Mouse (Mus musculus) CH12.LX (cell line): ENCODE measurements at regions not wholly inside any gene's neighbourhood (a gene's known extent, or its start where the extent isn't known, plus 50 kb on each side); places are given as distances from the start of the nearest gene placed in this dataset.

Experiments used
- DNase-seq: peaks from one replicate; pipeline ENCODE4 v3.0.0-alpha.2; 2013; ENCODE audit errors: extremely low read depth
- H3K27ac ChIP-seq: 2 replicates; pipeline ENCODE4 v1.5.1; 2012; ENCODE audit warnings: low read depth, mild to moderate bottlenecking, control low read depth, moderate library complexity; ENCODE audit not compliant: insufficient read depth
- H3K27me3 ChIP-seq: replicated peaks from 2 replicates; pipeline ENCODE3; 2012; ENCODE audit warnings: inconsistent platforms
- H3K36me3 ChIP-seq, 2 experiments: replicated peaks in 1 of 2; 2 replicates each; pipeline versions ENCODE3 to v1.6.1; 2012; ENCODE audit warnings: inconsistent platforms in 1 of 2, low read length in 1 of 2, mild to moderate bottlenecking in 1 of 2, mixed read lengths in 1 of 2, moderate library complexity in 1 of 2; ENCODE audit not compliant: control insufficient read depth in 1 of 2, insufficient read depth in 1 of 2
- H3K4me1 ChIP-seq, 2 experiments: 2 replicates each; pipeline ENCODE4 v1.6.1; 2012; ENCODE audit warnings: inconsistent platforms in 1 of 2, moderate library complexity in 1 of 2; ENCODE audit not compliant: insufficient read depth in 2 of 2, control insufficient read depth in 1 of 2
- H3K4me2 ChIP-seq: 2 replicates; pipeline ENCODE4 v1.6.1; 2012; ENCODE audit warnings: low read depth, mild to moderate bottlenecking, control low read depth; ENCODE audit not compliant: poor library complexity, insufficient read depth, severe bottlenecking
- H3K4me3 ChIP-seq, 3 experiments: fragments of 150-350 bp in 1 of 3; sonication (generic) in 1 of 3; replicated peaks in 1 of 3; 2 replicates each; pipeline versions ENCODE3 to v1.5.1; 2011 to 2012; ENCODE audit warnings: low read depth in 2 of 3, low read length in 2 of 3, mild to moderate bottlenecking in 2 of 3, moderate library complexity in 2 of 3, control low read depth in 1 of 3, improper control_type of control experiment in 1 of 3, inconsistent platforms in 1 of 3, mixed read lengths in 1 of 3; ENCODE audit not compliant: poor library complexity in 1 of 3
- H3K79me2 ChIP-seq: replicated peaks from 2 replicates; pipeline ENCODE4 v1.6.1; 2012; ENCODE audit warnings: mild to moderate bottlenecking, moderate library complexity; ENCODE audit not compliant: control insufficient read depth, poor library complexity, insufficient read depth, severe bottlenecking; ENCODE audit errors: extremely low read depth
- H3K9ac ChIP-seq: 2 replicates; pipeline ENCODE4 v1.6.1; 2012; ENCODE audit warnings: low read depth, mild to moderate bottlenecking, control low read depth, moderate library complexity; ENCODE audit not compliant: insufficient read depth
- H3K9me3 ChIP-seq: replicated peaks from 2 replicates; pipeline ENCODE3; 2012; ENCODE audit warnings: low read length, inconsistent platforms, mixed read lengths
- CHD2 ChIP-seq: IDR thresholded peaks from 2 replicates; pipeline ENCODE4 v1.6.1; 2011; ENCODE audit warnings: low read length, improper control_type of control experiment
- CTCF ChIP-seq, 2 experiments: IDR thresholded peaks in 1 of 2; conservative IDR thresholded peaks in 1 of 2; 2 replicates each; pipeline ENCODE4 v1.5.1; 2011 to 2012; ENCODE audit warnings: low read depth in 2 of 2, low read length in 2 of 2, improper control_type of control experiment in 1 of 2, inconsistent platforms in 1 of 2, mild to moderate bottlenecking in 1 of 2, moderate library complexity in 1 of 2
- ELF1 ChIP-seq: IDR thresholded peaks from 2 replicates; pipeline ENCODE4 v1.6.1; 2014; ENCODE audit warnings: low read depth, mild to moderate bottlenecking, inconsistent platforms, low read length, improper control_type of control experiment
- ETS1 ChIP-seq: conservative IDR thresholded peaks from 2 replicates; pipeline ENCODE4 v1.6.1; 2012; ENCODE audit warnings: low read depth, mild to moderate bottlenecking, inconsistent platforms, low read length, improper control_type of control experiment, moderate library complexity
- MAFK ChIP-seq: IDR thresholded peaks from 2 replicates; pipeline ENCODE4 v1.6.1; 2011; ENCODE audit warnings: low read length, improper control_type of control experiment; ENCODE audit not compliant: insufficient replicate concordance
- MEF2A ChIP-seq: IDR thresholded peaks from 2 replicates; pipeline ENCODE4 v1.6.1; 2014; ENCODE audit warnings: low read depth, mild to moderate bottlenecking, inconsistent platforms, low read length, improper control_type of control experiment, borderline replicate concordance
- MXI1 ChIP-seq: IDR thresholded peaks from 2 replicates; pipeline ENCODE4 v1.6.1; 2011; ENCODE audit warnings: mild to moderate bottlenecking, low read depth, low read length, improper control_type of control experiment
- MYC ChIP-seq: IDR thresholded peaks from 2 replicates; pipeline ENCODE4 v1.6.1; 2011; ENCODE audit warnings: low read depth, mild to moderate bottlenecking, improper control_type of control experiment, low read length
- NELFE ChIP-seq: IDR thresholded peaks from 2 replicates; pipeline ENCODE4 v1.6.1; 2011; ENCODE audit warnings: low read depth, low read length, improper control_type of control experiment
- POLR2AphosphoS2 ChIP-seq: IDR thresholded peaks from 2 replicates; pipeline ENCODE4 v1.6.1; 2011; ENCODE audit warnings: low read depth, low read length, improper control_type of control experiment
- RAD21 ChIP-seq: IDR thresholded peaks from 2 replicates; pipeline ENCODE4 v1.6.1; 2011; ENCODE audit warnings: low read depth, mild to moderate bottlenecking, low read length, improper control_type of control experiment, moderate library complexity
- RCOR1 ChIP-seq: conservative IDR thresholded peaks from 2 replicates; pipeline ENCODE4 v1.6.1; 2012; ENCODE audit warnings: low read depth, mild to moderate bottlenecking, inconsistent platforms, low read length, improper control_type of control experiment
- SIN3A ChIP-seq: IDR thresholded peaks from 2 replicates; pipeline ENCODE4 v1.6.1; 2012; ENCODE audit warnings: low read length, improper control_type of control experiment, inconsistent platforms
- SMC3 ChIP-seq: IDR thresholded peaks from 2 replicates; pipeline ENCODE4 v1.6.1; 2011; ENCODE audit warnings: low read depth, low read length, improper control_type of control experiment
- USF1 ChIP-seq: IDR thresholded peaks from 2 replicates; pipeline ENCODE4 v1.6.1; 2014; ENCODE audit warnings: low read depth, mild to moderate bottlenecking, inconsistent platforms, low read length, improper control_type of control experiment
- ZMIZ1 ChIP-seq: IDR thresholded peaks from 2 replicates; pipeline ENCODE4 v1.6.1; 2012; ENCODE audit warnings: low read depth, mild to moderate bottlenecking, inconsistent platforms, low read length, improper control_type of control experiment
- dilution Hi-C: fragments of 300-500 bp; cut with MboI; formaldehyde crosslinking; loops from 2 replicates; pipeline ENCODE4 v1.14.3; 2020; ENCODE audit warnings: low sequenced_read_pairs; ENCODE audit not compliant: extremely low pct_unique_long_range_greater_than_20kb, extremely low pct_ligation_motif_present
- in situ Hi-C: fragments of 300-500 bp; cut with MboI; formaldehyde crosslinking; loops from 3 replicates; pipeline ENCODE4 v1.14.3; 2019; ENCODE audit warnings: low sequenced_read_pairs, low pct_ligation_motif_present, low pct_unique_long_range_greater_than_20kb, mixed read lengths

DNA sequence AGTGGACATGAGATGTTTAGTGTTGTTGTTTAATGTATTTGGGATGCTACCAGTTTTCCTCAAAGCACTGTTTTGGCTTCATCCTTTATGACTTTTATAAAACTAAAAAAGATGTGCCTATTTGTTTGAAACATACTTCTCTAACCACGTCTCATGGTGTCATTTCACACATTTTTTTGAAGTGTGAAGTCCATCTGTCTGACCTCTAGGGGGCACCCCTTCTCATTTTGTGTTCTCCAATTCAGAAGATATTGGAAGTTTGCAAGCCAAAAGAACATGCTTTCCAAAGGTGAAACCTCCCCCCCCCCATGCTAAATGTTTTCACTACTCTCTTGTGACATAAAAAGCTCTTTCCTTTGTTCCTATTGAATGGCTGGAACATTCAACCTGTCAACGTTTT is 66.2 kb upstream of the Igfbp3 start:
- Histone ChIP-seq H3K36me3 (no peaks in the 10 kb centered on the region), H3K79me2 (no peaks in the 10 kb centered on the region), H3K4me2 (no peak overlapping the region), H3K4me1 (no peaks in the 10 kb centered on the region), H3K4me3 (no peak overlapping the region), H3K27ac (no peak overlapping the region), H3K9ac (no peak overlapping the region), H3K9me3 (peaks cover 30% of the 10 kb centered on the region), H3K27me3 (peaks cover 4% of the 10 kb centered on the region)
- dilution Hi-C loops, result no loop called here
- TF ChIP-seq CTCF (conservative IDR thresholded peaks at IDR 0.05 in 1 of 2, IDR thresholded peaks at IDR 0.05 in 1 of 2; ENCODE audit: low read depth in 2 of 2, low read length in 2 of 2) (peak in 1 of 2 experiments; percentile 47; a peak in 2 of 4 replicates), POLR2AphosphoS2 (no peak), USF1 (no peak), MXI1 (no peak), ETS1 (no peak), CHD2 (no peak), RAD21 (peak; percentile 22), ZMIZ1 (no peak), SMC3 (no peak), SIN3A (no peak)
- DNase-seq, result peak; percentile 6
- in situ Hi-C loops, result no loop called here

DNA sequence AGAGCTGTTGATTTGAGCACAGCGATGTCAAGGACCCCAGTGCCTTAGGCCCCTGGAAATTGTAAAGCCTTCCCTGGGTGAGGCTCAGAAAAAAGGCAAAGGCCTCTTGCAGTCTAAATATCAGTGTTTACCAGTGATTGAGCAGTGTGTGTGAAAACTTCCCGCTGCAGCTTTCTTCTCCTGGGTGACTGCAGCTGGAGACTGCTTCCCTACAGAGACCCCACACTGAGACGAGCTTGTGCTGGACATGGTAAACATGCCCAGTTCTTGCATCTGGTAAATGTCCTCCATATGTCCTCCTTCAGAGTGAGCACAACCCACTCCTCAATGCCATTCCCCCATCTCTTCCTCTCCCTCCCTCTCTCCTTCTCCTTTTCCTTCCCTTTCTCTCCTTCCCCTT is 58.8 kb upstream of the Igfbp3 start:
- H3K4me1 ChIP-seq, result no peaks in the 10 kb centered on the region
- no peak overlapping the region for H3K27ac ChIP-seq
- H3K27me3 ChIP-seq, result peaks cover 7% of the 10 kb centered on the region
- no peak for DNase-seq
- H3K4me2 ChIP-seq, result no peak overlapping the region
- no peak overlapping the region for H3K4me3 ChIP-seq
- in situ Hi-C loops, result no loop called here
- H3K9me3 ChIP-seq, result peaks cover 8% of the 10 kb centered on the region
- no peaks in the 10 kb centered on the region for H3K79me2 ChIP-seq
- dilution Hi-C loops, result no loop called here
- TF ChIP-seq SIN3A (no peak), MEF2A (no peak), NELFE (no peak), RCOR1 (no peak), MXI1 (no peak), MAFK (no peak), MYC (no peak), ELF1 (no peak)
- TF ChIP-seq, all 38 proteins: peak for 0
- no peak overlapping the region for H3K9ac ChIP-seq
- H3K36me3 ChIP-seq, result no peaks in the 10 kb centered on the region
